Mouse (Mus musculus): ENCODE results near the gene Zkscan6.

Gene Zkscan6

GRCm38 (mm10) chr11:65812088-65812487 lies 5.1 kb downstream of the Zkscan6 start:
- peak; percentile 61 for DNase-seq (ENCODE audit: inconsistent ontology term)

- no peak for DNase-seq (ENCODE audit: inconsistent ontology term)
Observed at GRCm38 (mm10) chr11:65814381-65814780, 7.4 kb downstream of the Zkscan6 start.

DNA sequence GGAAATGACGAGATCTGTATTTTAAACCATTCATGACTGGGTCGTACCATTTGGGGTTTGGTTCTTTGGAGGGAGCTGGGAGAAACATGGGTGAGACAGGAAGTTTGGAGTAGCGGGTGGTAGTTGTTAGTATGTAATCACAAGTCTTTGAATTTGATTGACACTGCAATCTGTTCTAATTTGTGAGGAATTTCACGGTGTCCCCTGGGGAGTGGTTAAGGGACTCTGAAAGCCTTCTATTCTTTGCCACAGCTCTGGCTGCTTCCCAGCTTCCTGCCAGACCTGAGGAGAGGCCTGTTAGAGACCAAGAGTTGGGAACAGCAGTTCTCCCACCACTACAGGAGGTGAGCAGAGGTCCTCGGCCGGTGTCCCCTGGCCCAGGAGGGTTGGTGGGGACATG lies 9.3 kb downstream of the Zkscan6 start:
- DNase-seq (ENCODE audit: inconsistent ontology term) = peak; percentile 36

DNA sequence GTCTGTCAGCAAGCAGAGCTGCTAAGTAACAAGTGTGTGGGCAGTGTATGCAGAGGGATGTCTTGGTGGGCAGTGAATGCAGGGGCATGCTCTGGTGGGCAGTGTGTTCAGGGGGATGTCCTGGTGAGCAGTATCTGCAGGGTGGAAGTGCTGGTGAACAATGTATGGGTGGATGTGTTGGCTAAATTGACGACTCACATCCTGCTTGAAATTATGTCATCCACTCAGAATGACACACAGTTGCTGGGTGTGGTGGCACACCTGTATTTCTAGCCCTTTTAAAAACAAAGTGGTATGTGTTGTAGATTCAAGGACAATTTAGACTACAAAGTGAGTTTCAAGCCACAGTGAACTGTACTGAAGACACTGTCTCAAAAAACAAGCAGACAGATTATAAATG lies 11.2 kb downstream of the Zkscan6 start:
- DNase-seq (ENCODE audit: inconsistent ontology term) = no peak

- DNase-seq (ENCODE audit: inconsistent ontology term) = no peak
Observed at GRCm38 (mm10) chr11:65820280-65820679, 13.3 kb downstream of the Zkscan6 start.

DNA sequence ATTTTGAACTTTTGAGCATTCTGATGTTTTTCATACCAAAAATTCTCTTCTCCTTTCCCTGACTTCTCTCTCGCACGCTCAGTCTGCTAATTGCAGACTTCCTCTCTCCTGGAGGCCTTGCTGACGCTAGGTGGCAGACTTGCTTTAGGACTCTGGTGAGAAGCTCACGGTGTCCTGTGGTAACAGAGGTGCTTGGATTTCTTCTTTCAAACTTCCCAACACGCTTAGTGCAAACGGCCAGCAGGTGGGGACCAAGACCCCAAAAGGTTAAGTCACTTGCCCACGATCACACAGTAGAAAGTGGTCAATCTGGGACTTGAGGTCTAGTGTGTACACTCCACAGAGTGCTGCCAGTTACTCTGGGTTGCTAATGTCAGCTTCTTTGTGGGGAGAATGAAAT lies 13.9 kb downstream of the Zkscan6 start:
- peak; percentile 32 for DNase-seq (ENCODE audit: inconsistent ontology term)

GRCm38 (mm10) chr11:65824556-65824955 lies 17.6 kb downstream of the Zkscan6 start:
- no peak for DNase-seq (ENCODE audit: inconsistent ontology term)

GRCm38 (mm10) chr11:65838999-65839398 lies 32.0 kb downstream of the Zkscan6 start:
- peak; percentile 19 for DNase-seq (ENCODE audit: inconsistent ontology term)

DNA sequence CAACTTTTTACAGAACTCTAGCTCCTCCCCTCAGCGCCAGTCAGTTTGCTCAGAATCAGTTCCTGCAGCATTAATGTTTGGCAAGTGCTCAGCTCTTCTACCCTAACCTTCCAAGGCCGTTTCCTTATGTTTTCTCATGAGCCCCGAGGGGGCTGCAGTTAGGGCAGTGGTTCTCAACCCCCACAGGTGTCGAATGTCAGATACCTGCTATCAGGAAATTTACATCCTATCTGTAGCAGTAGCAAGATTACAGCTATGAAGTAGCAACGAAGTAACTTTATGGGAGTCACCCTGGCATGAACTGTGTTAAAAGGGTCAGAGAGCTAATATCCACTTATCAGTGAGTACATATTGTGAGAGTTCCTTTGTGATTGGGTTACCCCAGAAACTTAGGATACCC lies 39.5 kb downstream of the Zkscan6 start:
- no peak for DNase-seq (ENCODE audit: inconsistent ontology term)

DNA sequence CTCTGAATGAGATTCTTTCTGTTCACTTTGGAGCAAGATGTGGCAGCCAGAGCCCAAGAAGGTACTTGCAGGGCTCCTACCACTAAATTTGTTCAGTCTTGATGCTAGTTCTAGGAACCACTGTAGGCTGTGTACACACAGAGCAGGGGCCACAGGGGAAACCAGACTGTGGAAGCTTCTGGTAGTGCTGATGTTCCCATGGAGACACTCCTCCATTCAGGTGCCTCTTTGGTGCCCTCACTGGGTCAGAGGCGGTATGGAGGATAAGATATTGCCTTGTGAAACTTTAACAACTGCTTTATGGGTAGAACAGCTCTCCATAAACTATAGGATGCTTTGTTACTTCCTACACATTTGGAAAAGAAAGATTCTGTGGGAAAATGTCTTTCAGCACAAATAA lies 45.1 kb downstream of the Zkscan6 start:
- no peak for DNase-seq (ENCODE audit: inconsistent ontology term)

DNA sequence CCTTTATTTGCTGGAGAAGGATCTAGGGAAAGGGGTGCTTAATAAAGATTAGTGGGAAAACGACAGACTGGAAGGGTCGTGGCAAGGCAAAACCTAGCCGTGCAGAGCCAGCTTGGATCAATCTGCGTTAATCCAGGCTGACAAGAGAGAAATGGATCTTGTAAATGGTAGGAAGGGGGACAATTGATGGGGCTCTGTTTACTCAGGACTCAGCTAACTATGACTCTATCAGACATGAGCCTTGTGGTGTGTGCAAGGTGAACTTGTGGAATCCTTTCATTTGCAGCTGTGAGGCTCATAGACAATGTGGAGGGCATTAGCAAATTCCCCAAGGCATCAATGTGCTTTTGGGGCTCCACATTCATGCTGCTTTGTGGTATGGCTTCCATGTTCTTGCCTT lies 54.5 kb downstream of the Zkscan6 start:
- no peak for DNase-seq (ENCODE audit: inconsistent ontology term)

DNA sequence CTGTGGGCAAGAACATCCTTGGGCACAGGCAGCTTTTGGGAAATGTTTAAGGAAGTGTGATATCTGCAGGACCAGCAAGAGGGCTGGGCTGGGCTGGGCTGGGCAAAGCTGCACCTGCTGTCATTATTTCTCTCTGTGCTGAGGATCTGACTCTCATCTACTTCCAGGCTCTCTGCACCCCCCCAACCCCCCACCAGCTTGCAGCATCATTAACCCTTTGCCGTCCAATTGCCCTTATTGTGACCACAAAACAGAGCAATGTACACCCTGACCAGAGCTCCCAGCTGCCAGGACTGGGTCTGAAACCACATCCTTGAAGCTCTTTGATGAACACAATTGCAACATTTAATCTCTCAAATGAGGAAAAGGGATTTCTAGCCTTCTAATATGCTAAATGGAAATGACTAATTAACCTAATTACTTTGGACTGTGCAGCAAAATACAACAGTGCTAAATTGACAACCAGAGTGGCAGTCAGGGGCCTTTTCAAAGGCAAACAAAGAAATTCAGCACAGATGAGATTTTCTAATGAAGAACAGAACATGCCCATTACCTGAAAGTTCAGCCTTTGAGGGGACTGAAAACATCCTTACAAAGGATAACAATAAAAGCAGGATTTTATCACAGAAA lies 70.3 kb downstream of the Zkscan6 start:
- peak; percentile 32 for DNase-seq (ENCODE audit: inconsistent ontology term)
